Mouse (Mus musculus): ENCODE results near the gene Cnot10. TPM values are rescaled to one million over a fixed set of nuclear protein-coding genes. Genes with fewer than 3 reads are reported as not detected.
"Not testable (repeated sequence)": the region's sequence is repeated elsewhere in the genome, so short reads cannot be mapped to it uniquely, and the experiment has no call there.

Cnot10 gene
- polyA plus RNA-seq, 1 experiment from 2014 or later: 74.3 TPM

- no peak overlapping the region for H3K4me3 ChIP-seq (ENCODE audit: low read length)
- H3K9ac ChIP-seq (replicated peaks; ENCODE audit: low read length): no peak overlapping the region
- 74% methylated on average over 3 of the region's 3 CpGs for WGBS
- no peaks in the 10 kb centered on the region for H3K9me3 ChIP-seq (ENCODE audit: low read length)
- no peaks in the 10 kb centered on the region for H3K4me1 ChIP-seq (ENCODE audit: insufficient read depth, low read length)
- no peaks in the 10 kb centered on the region for H3K27me3 ChIP-seq (ENCODE audit: insufficient read depth, low read length)
- H3K27ac ChIP-seq (ENCODE audit: low read length): no peak overlapping the region
- no peak overlapping the region for H3K4me2 ChIP-seq (replicated peaks; ENCODE audit: low read depth, low read length)
- H3K36me3 ChIP-seq (ENCODE audit: insufficient read depth, low read length): no peaks in the 10 kb centered on the region
- ATAC-seq (ENCODE audit: low FRiP score, low TSS enrichment): no peak
Measured at GRCm38 (mm10) chr9:114656701-114657100, 16.7 kb upstream of the Cnot10 start.

DNA sequence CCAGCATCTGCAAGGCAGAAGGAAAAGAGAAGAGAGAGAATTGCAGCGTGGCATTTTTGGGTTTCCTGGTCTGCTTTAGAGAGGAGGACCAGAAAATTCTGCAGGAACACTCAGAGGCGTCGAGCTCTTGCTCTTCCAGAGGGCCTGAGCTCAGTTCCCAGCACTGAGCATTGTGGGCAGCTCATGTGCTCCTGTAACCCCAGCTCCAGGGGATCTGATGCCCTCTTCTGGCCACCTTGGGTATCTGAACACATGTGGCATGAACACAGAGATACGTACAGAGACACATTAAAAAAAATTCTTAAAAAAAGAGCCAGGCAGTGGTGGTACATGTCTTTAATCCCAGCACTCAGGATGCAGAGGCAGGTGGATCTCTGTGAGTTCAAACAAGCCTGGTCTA is 15.4 kb upstream of the Cnot10 start:
- no peaks in the 10 kb centered on the region for H3K36me3 ChIP-seq (ENCODE audit: insufficient read depth, low read length)
- H3K4me1 ChIP-seq (ENCODE audit: insufficient read depth, low read length): no peaks in the 10 kb centered on the region
- no peak overlapping the region for H3K4me2 ChIP-seq (replicated peaks; ENCODE audit: low read depth, low read length)
- no peaks in the 10 kb centered on the region for H3K9me3 ChIP-seq (ENCODE audit: low read length)
- no peak overlapping the region for H3K27ac ChIP-seq (ENCODE audit: low read length)
- no peaks in the 10 kb centered on the region for H3K27me3 ChIP-seq (ENCODE audit: insufficient read depth, low read length)
- H3K4me3 ChIP-seq (ENCODE audit: low read length): no peak overlapping the region
- ATAC-seq (ENCODE audit: low FRiP score, low TSS enrichment): no peak
- WGBS: 89% methylated on average over 4 of the region's 4 CpGs
- no peak overlapping the region for H3K9ac ChIP-seq (replicated peaks; ENCODE audit: low read length)

DNA sequence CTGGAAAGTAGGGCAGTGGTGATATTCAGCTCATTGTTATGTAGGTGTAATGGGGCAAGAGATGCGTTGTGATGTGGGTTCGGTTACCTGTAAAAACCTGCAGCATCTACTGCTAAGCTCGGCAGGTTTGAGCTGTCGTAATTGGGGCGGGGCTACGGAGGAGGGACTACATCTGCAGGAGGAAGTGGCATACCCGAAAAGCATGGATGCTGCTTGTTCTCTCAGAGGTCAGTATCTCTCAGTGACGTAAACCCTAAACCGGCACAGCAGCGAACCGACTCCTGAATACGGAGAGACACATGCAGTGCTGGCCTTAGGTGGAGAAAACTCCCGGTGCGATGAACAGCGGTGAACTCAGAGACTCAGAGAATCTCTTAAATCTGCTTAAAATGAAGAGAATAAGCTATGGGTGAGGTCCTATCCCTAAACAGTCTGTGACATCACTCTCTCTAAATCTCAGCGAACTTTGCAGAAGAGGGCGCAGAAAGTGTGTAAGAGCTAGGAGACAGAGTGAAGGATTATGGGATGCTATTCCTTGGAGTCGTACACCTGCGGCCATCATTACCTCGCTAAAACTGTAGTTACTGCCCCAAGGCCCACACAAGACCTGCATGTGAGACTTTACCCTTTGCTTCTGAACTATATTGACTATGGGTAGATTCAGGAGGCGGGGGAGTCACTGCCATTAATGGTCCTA is 11.1 kb upstream of the Cnot10 start:
- WGBS: 56% methylated on average over 21 of the region's 21 CpGs
- no peaks in the 10 kb centered on the region for H3K9me3 ChIP-seq (ENCODE audit: low read length)
- H3K4me2 ChIP-seq (replicated peaks; ENCODE audit: low read depth, low read length): 0 out of 2 replicates have a peak overlapping the region, but pooled peaks have one; percentile 4

GRCm38 (mm10) chr9:114649371-114649770 is 9.4 kb upstream of the Cnot10 start:
- no peak overlapping the region for H3K4me3 ChIP-seq (ENCODE audit: low read length)
- H3K9ac ChIP-seq (replicated peaks; ENCODE audit: low read length): no peak overlapping the region
- no peak overlapping the region for H3K4me2 ChIP-seq (replicated peaks; ENCODE audit: low read depth, low read length)
- no peak overlapping the region for H3K27ac ChIP-seq (ENCODE audit: low read length)
- H3K36me3 ChIP-seq (ENCODE audit: insufficient read depth, low read length): no peaks in the 10 kb centered on the region
- no peaks in the 10 kb centered on the region for H3K27me3 ChIP-seq (ENCODE audit: insufficient read depth, low read length)
- no peaks in the 10 kb centered on the region for H3K9me3 ChIP-seq (ENCODE audit: low read length)
- WGBS: 65% methylated on average over 5 of the region's 5 CpGs
- no peaks in the 10 kb centered on the region for H3K4me1 ChIP-seq (ENCODE audit: insufficient read depth, low read length)
- ATAC-seq (ENCODE audit: low FRiP score, low TSS enrichment): no peak

More for the DNA sequence above, 11.1 kb upstream of the Cnot10 start:
- no peak overlapping the region for H3K9ac ChIP-seq (replicated peaks; ENCODE audit: low read length)
- H3K4me3 ChIP-seq (ENCODE audit: low read length): 0 out of 2 replicates have a peak overlapping the region, but pooled peaks have one; percentile 6
- no peaks in the 10 kb centered on the region for H3K27me3 ChIP-seq (ENCODE audit: insufficient read depth, low read length)
- H3K27ac ChIP-seq (ENCODE audit: low read length): no peak overlapping the region
- ATAC-seq (ENCODE audit: low FRiP score, low TSS enrichment): no peak
- H3K36me3 ChIP-seq (ENCODE audit: insufficient read depth, low read length): no peaks in the 10 kb centered on the region
- no peaks in the 10 kb centered on the region for H3K4me1 ChIP-seq (ENCODE audit: insufficient read depth, low read length)

GRCm38 (mm10) chr9:114648472-114648871 is 8.5 kb upstream of the Cnot10 start:
- H3K9ac ChIP-seq (replicated peaks; ENCODE audit: low read length); H3K4me3 ChIP-seq (ENCODE audit: low read length); H3K36me3 ChIP-seq (ENCODE audit: insufficient read depth, low read length); H3K27ac ChIP-seq (ENCODE audit: low read length); H3K9me3 ChIP-seq (ENCODE audit: low read length); H3K4me2 ChIP-seq (replicated peaks; ENCODE audit: low read depth, low read length); ATAC-seq (ENCODE audit: low FRiP score, low TSS enrichment); H3K27me3 ChIP-seq (ENCODE audit: insufficient read depth, low read length); H3K4me1 ChIP-seq (ENCODE audit: insufficient read depth, low read length): not testable (repeated sequence)
- 50% methylated on average over 8 of the region's 9 CpGs for WGBS

GRCm38 (mm10) chr9:114647506-114648432 is 7.8 kb upstream of the Cnot10 start:
- Histone ChIP-seq H3K36me3 (ENCODE audit: insufficient read depth, low read length) (no peaks in the 10 kb centered on the region), H3K9me3 (ENCODE audit: low read length) (no peaks in the 10 kb centered on the region), H3K4me1 (ENCODE audit: insufficient read depth, low read length) (no peaks in the 10 kb centered on the region), H3K9ac (replicated peaks; ENCODE audit: low read length) (no peak overlapping the region), H3K4me3 (ENCODE audit: low read length) (no peak overlapping the region), H3K27ac (ENCODE audit: low read length) (no peak overlapping the region), H3K4me2 (replicated peaks; ENCODE audit: low read depth, low read length) (no peak overlapping the region), H3K27me3 (ENCODE audit: insufficient read depth, low read length) (peaks cover 9% of the 10 kb centered on the region)
- no peak for ATAC-seq (ENCODE audit: low FRiP score, low TSS enrichment)
- 80% methylated on average over 28 of the region's 28 CpGs for WGBS

GRCm38 (mm10) chr9:114646556-114647505 is 6.8 kb upstream of the Cnot10 start:
- WGBS: 89% methylated on average over 12 of the region's 12 CpGs
- no peak overlapping the region for H3K27ac ChIP-seq (ENCODE audit: low read length)

GRCm38 (mm10) chr9:114639186-114639748 is 717 bp downstream of the Cnot10 start:
- Histone ChIP-seq H3K9ac (replicated peaks; ENCODE audit: low read length) (peak overlapping the region; percentile 82), H3K4me1 (ENCODE audit: insufficient read depth, low read length) (peaks cover 11% of the 10 kb centered on the region), H3K27me3 (ENCODE audit: insufficient read depth, low read length) (peaks cover 10% of the 10 kb centered on the region), H3K36me3 (ENCODE audit: insufficient read depth, low read length) (no peaks in the 10 kb centered on the region), H3K27ac (ENCODE audit: low read length) (peak overlapping the region; percentile 87), H3K4me2 (replicated peaks; ENCODE audit: low read depth, low read length) (peak overlapping the region; percentile 86), H3K9me3 (ENCODE audit: low read length) (no peaks in the 10 kb centered on the region), H3K4me3 (ENCODE audit: low read length) (peak overlapping the region; percentile 82)
- ATAC-seq (ENCODE audit: low FRiP score, low TSS enrichment): no peak
- 12% methylated on average over 18 of the region's 18 CpGs for WGBS

More at GRCm38 (mm10) chr9:114646556-114647505, 6.8 kb upstream of the Cnot10 start:
- Histone ChIP-seq H3K9ac (replicated peaks; ENCODE audit: low read length) (no peak overlapping the region), H3K4me2 (replicated peaks; ENCODE audit: low read depth, low read length) (no peak overlapping the region), H3K36me3 (ENCODE audit: insufficient read depth, low read length) (no peaks in the 10 kb centered on the region), H3K9me3 (ENCODE audit: low read length) (no peaks in the 10 kb centered on the region), H3K27me3 (ENCODE audit: insufficient read depth, low read length) (peaks cover 10% of the 10 kb centered on the region), H3K4me1 (ENCODE audit: insufficient read depth, low read length) (no peaks in the 10 kb centered on the region), H3K4me3 (ENCODE audit: low read length) (no peak overlapping the region)
- ATAC-seq (ENCODE audit: low FRiP score, low TSS enrichment): no peak

DNA sequence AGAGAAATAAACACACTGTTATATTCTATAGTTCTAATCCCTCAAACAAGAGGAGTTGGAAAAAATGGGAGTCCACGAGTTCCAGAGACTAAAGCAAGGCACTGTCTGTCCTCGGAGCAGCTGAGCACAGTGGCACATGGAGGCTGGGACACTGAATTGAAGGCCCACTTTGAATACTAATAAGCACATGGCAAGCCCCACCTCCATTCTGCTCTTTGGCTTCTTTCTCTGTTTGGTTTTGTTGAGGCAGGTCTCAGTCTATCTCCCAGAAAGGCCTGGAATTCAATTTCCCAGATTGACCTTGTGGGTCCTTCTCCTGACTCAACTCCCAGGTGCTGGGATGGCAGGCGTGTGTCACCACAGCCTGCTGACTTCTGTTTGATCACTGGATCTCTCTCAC is 3.2 kb downstream of the Cnot10 start:
- Histone ChIP-seq H3K4me1 (ENCODE audit: insufficient read depth, low read length) (peaks cover 11% of the 10 kb centered on the region), H3K4me3 (ENCODE audit: low read length) (no peak overlapping the region), H3K27me3 (ENCODE audit: insufficient read depth, low read length) (no peaks in the 10 kb centered on the region), H3K27ac (ENCODE audit: low read length) (no peak overlapping the region), H3K9me3 (ENCODE audit: low read length) (no peaks in the 10 kb centered on the region), H3K4me2 (replicated peaks; ENCODE audit: low read depth, low read length) (no peak overlapping the region), H3K9ac (replicated peaks; ENCODE audit: low read length) (no peak overlapping the region), H3K36me3 (ENCODE audit: insufficient read depth, low read length) (0 out of 2 replicates have a peak, but pooled peaks cover 3% of the 10 kb centered on the region)
- no peak for ATAC-seq (ENCODE audit: low FRiP score, low TSS enrichment)
- 96% methylated on average over 3 of the region's 3 CpGs for WGBS

Measured in kidney, embryonic 16.5 days (tissue).